Mouse (Mus musculus) liver, postnatal 0 days (tissue): ENCODE results near the gene Syne3.

Experiments used
- CTCF ChIP-seq: sonication (generic); IDR thresholded peaks from 2 replicates; pipeline ENCODE4 v1.5.1; 2016; ENCODE audit warnings: antibody characterized with exemption, low read depth
- EP300 ChIP-seq: IDR thresholded peaks from 2 replicates; pipeline ENCODE4 v1.6.1; 2016; ENCODE audit warnings: antibody characterized with exemption, low read depth, mild to moderate bottlenecking

DNA sequence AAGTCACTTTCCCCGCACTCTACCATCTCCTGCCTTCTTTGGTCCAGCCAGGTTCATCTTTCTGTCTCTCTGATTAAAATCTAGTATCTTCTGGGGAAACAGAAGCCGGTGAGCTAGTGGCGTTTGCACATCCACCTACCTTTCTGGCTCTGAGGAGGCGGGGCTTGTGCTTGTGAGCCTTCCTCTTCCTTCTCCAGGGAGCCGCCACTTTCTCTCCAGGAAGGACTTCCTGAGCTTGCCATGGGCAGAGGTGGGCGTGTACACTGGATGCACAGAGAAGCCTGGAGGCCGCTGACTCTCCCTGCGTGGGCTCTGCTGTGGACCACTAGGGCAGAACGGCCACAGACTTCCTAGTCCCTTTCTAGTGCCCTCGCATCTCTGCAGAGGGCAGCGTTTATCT, 110.4 kb downstream of the Syne3 start:
- TF ChIP-seq CTCF (no peak), EP300 (no peak)
